Mouse (Mus musculus) myocyte (in vitro differentiated cells): ENCODE data around the gene Ptprc.

Source experiments
- CEBPB ChIP-seq: IDR thresholded peaks from 2 replicates; pipeline ENCODE4 v1.6.1; 2011; ENCODE audit warnings: mild to moderate bottlenecking, moderate library complexity; ENCODE audit not compliant: poor library complexity, insufficient read depth, severe bottlenecking
- E2F4 ChIP-seq: IDR thresholded peaks from one replicate; pipeline ENCODE4 v1.6.1; 2011; ENCODE audit warnings: mild to moderate bottlenecking, control low read depth, moderate library complexity; ENCODE audit not compliant: insufficient read depth
- MAX ChIP-seq: IDR thresholded peaks from one replicate; pipeline ENCODE4 v1.6.1; 2011; ENCODE audit warnings: low read depth, mild to moderate bottlenecking, control low read depth
- MYOD1 ChIP-seq, 3 experiments: IDR thresholded peaks; one replicate each; pipeline ENCODE4 v1.6.1; 2011; ENCODE audit warnings: control low read depth in 2 of 3, low read depth in 2 of 3, mild to moderate bottlenecking in 2 of 3, moderate library complexity in 1 of 3; ENCODE audit not compliant: insufficient read length in 2 of 3, control insufficient read depth in 1 of 3
- MYOG ChIP-seq, 3 experiments: IDR thresholded peaks; one replicate each; pipeline ENCODE4 v1.6.1; 2011; ENCODE audit warnings: control low read depth in 2 of 3, low read depth in 2 of 3, mild to moderate bottlenecking in 2 of 3; ENCODE audit not compliant: insufficient read length in 2 of 3, control insufficient read depth in 1 of 3, insufficient read depth in 1 of 3
- POLR2A ChIP-seq: IDR thresholded peaks from one replicate; pipeline ENCODE4 v1.6.1; 2011; ENCODE audit warnings: low read depth, mild to moderate bottlenecking, control low read depth, moderate library complexity; ENCODE audit not compliant: insufficient read length
- POLR2AphosphoS2 ChIP-seq: IDR thresholded peaks from one replicate; pipeline ENCODE4 v1.6.1; 2011; ENCODE audit warnings: low read depth, control low read depth; ENCODE audit not compliant: insufficient read length
- TCF12 ChIP-seq: IDR thresholded peaks from one replicate; pipeline ENCODE4 v1.6.1; 2011; ENCODE audit warnings: mild to moderate bottlenecking, control low read depth; ENCODE audit not compliant: poor library complexity, insufficient read depth, severe bottlenecking
- TCF3 ChIP-seq: IDR thresholded peaks from one replicate; pipeline ENCODE4 v1.6.1; 2011; ENCODE audit warnings: low read depth, control low read depth; ENCODE audit not compliant: insufficient read length
- USF1 ChIP-seq: IDR thresholded peaks from one replicate; pipeline ENCODE4 v1.6.1; 2011; ENCODE audit warnings: low read depth, mild to moderate bottlenecking, control low read depth, moderate library complexity

- no peak for TF ChIP-seq USF1
- TF ChIP-seq POLR2A, result no peak
- no peak for TF ChIP-seq CEBPB
- no peak for TF ChIP-seq POLR2AphosphoS2
- no peak for TF ChIP-seq TCF12
- TF ChIP-seq MAX, result no peak
- no peak for TF ChIP-seq MYOG (IDR thresholded peaks at IDR 0.05; ENCODE audit: control insufficient read depth in 1 of 3, insufficient read depth in 1 of 3, insufficient read length in 2 of 3, low read depth in 2 of 3)
- TF ChIP-seq MYOD1 (IDR thresholded peaks at IDR 0.05; ENCODE audit: control insufficient read depth in 1 of 3, insufficient read length in 2 of 3, low read depth in 2 of 3), result no peak
- no peak for TF ChIP-seq E2F4
- TF ChIP-seq TCF3, result no peak
Observed at GRCm38 (mm10) chr1:138166233-138166771, 9.2 kb downstream of the Ptprc start.
